Mouse (Mus musculus) adrenal gland, postnatal 36 days (tissue): ENCODE results near the gene Sema6d. TPM values are rescaled to one million over a fixed set of nuclear protein-coding genes. Genes with fewer than 3 reads are reported as not detected.

Source experiments
- DNase-seq, 2 experiments: peaks; one replicate each; pipeline ENCODE4 v3.0.0; 2021; ENCODE audit warnings: mixed read lengths in 1 of 2
- total RNA-seq, 2 experiments: library from RNA; stranded (reverse); gene quantifications; 2 replicates each; pipeline ENCODE4 v1.2.3; 2021

The Sema6d gene
- total RNA-seq, 2 experiments from 2014 or later: 7.7 to 11.3 TPM

DNA sequence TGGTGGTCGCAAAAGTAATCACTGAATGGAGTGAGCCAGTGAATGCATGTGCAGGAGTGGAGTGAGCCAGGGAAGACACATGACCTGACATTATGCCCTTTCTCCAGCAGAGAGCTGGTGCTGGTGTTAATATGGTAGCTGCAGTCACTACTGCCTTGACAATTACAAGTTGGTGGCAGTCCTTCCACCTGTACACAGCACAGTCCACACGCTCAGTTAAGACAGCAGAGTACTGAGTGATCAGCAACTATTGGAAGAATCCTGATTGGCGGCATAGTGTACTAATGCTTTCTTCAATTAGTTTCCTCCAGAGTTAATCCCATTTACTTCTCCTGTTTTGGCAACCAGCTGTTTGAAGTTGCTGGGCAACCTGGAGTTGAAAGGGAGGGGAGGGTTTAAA lies 81.9 kb downstream of the Sema6d start:
- DNase-seq: no peak

DNA sequence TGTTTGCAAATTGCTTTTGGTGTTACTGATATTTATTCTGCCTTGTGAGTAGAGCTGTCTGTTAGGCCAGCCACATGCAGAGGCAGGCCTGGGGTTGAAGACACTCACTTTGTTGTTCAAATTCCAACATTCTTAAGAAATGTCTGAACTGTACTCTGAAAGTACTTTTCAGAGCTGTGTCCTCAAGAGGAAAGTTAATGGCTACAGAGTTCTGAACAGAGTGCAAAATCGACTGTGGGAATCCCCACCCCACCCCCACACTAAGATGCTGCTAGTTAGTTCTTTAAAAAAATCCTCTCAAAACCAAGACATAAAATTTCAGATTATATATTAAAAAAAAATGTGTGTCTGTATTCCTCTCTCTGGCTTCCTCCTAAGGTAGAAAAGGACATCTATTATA lies 86.5 kb downstream of the Sema6d start:
- no peak for DNase-seq

DNA sequence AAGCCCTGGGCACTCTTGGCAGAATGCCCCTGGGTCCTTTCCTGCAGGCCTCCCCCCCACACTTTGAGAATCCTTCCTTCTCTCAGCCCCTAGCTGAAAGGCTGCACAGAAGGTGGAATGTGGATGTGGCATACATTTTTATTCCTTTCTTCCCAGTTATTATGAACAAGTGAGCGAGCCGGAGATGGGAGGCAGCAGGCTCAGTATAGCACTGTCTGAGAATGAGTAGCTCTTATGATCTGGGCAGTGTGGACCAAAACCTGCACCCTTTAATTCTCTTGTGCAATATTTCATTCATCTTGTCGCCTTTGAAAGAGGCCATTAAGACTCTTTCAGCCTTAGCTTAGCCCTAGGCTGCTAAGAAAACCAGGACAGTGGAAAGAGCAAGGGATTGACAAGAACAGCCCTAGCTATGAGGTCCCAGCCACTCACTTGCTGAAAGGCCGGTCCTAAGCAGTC lies 87.0 kb downstream of the Sema6d start:
- no peak for DNase-seq

DNA sequence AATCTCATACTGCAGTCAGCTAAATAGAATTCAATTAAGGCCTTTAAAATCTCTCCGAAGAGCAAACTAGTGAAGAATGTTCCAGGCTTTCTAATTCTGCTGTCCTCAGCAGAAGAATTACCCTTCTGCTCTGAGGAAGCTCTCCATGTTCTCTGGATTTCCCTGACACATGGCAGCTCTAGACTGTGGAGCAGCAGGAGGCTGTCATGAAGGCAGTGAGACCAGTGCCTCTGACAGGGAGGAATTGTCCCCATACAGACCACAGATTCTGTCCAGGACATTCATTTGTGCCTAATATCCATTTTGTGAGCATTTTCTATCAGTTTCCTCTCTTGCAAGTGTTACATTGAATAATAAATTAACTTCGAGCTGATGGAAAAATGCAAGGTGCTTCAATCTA lies 99.5 kb downstream of the Sema6d start:
- no peak for DNase-seq

DNA sequence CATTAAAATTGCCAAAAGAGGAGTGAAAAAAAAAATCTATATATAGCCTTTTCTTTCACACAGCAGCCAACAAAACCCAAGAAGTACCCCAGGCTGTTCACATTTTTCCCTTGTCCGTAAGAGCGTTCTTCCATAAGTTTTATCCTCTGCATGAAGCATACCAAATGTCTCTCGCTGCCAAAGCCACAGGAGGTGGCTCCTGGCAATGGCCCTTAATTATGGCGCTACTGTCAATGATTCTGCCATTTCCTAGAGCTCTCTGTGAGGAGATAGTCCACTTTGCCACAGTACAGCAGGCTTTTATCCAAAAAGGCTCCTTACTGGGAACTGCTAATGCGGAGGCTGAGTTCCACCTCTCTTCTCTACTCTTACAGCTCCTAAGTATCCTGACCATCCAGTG lies 104.3 kb downstream of the Sema6d start:
- no peak for DNase-seq

DNA sequence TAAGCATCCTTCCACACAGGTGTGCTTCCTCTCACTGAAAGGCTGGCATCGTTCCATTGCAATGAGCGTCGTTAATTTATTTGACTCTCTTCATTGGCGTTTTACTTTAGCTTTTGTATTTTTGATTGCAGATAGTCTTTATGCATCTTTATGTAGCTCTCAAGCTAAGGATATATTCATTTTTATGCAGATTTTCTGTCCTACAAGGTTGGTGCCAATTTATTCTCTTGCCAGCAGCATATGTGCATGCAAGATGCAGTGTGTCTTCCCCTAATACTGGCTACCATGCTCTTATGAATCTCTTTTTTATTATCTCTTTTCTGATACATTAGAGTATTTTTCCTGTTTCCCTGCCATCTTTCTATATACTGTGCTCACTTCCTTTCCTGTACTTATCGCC lies 111.7 kb downstream of the Sema6d start:
- no peak for DNase-seq

DNA sequence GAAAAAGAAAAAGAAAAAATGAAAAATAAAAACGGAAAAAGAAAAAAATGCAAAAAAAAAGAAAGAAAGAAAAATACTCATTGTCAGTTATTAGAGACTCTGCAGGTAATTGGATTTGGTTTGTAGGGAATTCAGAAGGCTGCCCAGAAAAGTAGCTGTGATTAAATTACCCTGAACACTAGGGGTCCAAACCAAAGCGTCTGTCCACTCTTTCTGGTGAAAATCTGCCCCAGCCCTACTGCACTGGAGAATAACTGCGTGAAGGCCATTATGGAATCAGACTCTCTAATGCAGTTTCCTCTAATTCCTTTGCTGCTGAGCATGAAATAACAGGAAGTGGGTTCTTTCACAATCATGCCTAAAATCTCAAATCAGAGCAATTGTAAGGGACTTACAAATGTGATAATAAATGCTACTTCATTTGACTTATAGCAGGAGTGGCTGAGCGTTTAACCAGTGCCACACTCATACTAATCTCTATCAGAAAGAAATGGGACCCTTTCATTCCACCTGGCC lies 112.8 kb downstream of the Sema6d start:
- DNase-seq: no peak

DNA sequence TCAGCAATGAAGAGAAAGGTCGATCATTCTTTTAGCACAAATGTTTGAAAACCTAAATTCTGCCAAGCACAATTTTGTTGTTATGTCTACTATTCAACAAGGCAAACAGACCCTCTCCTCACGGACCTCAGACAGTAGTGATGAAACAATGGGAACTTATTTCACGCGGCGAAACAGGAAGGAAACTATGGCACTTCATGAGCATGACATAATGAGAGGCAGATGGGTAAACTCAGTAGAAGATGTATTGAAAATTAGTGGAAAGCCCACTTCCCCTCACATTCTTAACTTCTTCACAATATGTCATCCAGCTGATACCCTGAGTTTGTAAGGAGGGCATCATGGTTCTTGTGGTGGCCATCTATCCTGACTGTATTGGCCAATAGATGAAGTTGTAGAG lies 116.0 kb downstream of the Sema6d start:
- no peak for DNase-seq

DNA sequence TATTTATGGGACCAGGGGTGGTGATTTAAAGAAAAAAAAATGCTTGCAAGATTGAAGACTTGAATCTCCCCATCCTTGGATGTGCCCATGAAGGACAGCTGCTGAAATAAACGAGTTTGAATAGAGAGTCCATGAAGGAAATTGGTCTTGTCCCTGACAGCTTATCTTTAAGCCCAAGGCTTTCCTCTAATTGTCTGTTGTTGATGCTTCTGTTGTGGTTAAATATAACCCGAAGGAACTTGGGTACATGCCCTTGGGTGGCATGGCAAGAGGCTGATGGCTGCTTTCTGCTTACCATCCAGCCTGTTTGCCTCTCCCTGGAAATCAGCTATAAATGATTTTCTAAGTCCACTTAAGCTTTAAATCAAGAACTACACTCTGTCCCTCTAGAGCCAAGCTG lies 118.5 kb downstream of the Sema6d start:
- DNase-seq: no peak

DNA sequence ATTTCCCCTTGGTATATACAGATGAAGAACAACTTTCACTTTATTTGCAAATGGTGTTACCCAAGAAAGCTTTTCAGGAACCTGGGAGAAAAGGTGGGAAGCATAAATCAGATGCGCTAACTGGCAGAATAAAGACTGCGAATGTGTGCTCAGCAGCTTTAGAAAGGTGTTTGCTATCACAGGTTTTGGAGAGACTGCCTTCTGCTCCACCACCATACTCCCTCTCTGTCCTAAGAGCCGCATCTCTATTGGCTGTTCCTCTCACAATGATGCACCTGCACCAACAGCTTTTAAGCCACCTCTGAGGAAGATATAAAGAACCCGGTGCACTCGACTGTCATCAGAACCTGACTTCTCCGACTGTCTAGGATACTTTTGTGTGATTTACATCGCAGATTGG lies 133.8 kb downstream of the Sema6d start:
- DNase-seq: no peak

DNA sequence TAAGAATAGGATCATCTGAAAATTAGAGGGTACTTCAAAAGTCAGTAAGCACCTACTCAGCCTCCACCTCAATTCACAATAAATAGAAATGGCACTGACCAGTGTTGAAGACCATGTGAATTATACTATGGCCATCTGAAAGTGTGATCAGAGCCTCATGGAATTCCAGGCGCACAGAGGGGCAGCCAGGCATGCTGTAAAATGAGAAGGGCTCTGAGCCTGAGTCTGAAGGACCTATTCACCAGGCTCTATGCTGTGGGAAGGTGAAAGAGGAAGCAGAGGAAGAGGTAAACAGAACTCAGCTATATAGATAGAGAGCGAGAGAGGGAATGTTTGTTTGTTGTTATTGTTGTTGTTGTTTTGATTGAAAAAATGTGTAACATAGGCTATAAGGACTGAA lies 134.6 kb downstream of the Sema6d start:
- no peak for DNase-seq

DNA sequence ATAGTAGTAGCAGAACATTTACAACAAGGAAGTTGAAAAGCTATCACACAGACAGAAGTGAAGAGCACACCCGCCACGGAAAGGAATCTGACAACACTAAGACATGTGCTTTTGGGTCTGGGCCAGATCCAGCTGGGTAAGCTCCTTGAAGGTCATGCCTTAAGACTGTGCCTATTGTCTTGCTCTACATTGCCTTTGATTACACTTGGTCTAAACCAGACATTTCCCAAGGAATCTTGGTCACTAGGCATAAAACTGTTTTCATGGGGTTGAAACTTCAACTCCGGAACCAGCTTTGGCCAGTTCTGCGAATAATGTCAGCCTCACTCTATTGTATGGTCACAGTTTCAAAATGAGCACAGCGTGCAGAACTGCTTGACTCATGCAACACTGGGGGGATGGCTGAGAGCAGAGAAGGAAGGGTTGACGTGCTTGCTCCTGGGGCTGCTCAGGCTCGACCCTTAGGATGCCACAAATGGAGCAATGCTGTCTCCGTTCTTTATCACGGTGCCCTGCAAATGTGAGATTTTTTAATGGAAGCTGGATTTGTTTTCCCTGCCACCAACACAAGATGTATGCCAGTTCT lies 145.0 kb downstream of the Sema6d start:
- no peak for DNase-seq

DNA sequence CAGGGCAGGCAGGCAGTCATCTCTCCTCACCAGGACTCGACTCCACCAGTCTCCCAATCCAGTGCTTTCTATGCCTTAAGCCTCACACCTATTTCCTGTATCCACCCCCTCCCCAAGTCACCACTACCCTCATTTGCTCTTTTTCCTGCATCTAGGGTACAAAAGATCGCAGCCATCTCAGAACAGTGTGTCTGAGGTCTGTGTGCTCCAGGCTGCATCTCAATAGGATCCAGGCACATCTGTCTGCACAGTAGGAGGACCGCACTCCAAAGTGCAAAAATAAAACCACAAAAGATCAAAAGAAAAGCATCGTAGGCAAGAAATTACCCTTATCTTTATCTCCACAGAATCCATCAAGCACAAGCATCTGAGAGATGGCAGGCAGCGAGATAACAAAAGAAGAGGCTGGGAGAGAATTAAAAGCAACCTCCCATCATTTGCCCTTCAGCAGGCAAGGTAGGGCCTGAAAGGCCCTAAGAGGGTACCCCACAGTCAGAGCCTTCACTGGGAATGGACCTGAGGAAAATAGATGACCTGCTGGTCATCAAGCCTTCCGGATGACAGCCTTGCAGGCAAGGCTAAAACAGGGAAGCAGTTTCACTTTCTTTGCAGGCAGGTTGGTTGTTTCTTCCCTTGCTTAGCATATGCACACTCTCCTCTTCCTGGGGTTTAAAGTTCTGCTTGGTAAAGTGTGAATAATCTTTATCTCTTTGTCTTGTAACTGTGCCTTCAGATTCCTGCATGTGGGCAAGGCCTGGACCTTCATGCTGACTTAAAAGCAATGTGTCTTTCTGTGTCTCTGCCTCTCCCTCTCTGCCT lies 145.7 kb downstream of the Sema6d start:
- DNase-seq: no peak

DNA sequence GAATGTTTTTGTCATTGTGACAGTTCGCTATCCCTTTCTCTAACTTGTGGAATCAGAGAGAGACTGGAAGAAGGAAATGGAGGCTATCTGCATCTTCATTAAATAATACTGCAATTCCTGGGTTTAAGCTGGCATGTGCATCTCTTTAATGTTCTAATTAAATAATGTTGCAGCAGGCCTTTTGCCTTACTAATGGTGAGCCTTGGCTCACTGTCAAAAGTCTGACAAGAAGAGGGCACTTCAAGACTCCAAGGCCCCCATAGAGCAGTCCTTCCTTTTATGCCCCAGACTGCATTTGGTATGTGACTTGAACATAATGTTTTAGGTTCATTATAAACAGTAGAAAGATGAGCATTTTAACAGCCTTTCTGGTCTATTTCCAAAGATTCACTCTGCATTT lies 147.1 kb downstream of the Sema6d start:
- DNase-seq: no peak

DNA sequence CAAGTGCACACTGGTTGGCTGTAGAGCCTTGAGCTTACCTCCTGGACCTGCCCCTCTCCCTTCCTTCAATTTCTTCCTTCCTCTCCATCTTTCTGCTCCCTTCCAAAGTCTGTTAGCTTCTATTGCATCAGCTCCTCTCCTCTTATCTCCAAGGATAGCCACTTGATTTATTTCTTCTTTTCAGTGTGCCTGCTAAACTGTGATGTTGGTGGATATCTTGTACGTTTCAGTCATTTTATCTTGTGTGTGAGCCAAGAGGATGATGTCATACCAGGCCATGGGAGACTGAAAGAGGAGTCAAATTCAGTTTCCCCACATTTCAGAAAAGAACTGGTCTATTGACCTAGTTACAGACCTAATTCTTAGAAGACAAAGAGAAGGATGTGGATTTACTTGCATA lies 153.8 kb downstream of the Sema6d start:
- peak in 1 of 2 experiments; percentile 31 for DNase-seq

DNA sequence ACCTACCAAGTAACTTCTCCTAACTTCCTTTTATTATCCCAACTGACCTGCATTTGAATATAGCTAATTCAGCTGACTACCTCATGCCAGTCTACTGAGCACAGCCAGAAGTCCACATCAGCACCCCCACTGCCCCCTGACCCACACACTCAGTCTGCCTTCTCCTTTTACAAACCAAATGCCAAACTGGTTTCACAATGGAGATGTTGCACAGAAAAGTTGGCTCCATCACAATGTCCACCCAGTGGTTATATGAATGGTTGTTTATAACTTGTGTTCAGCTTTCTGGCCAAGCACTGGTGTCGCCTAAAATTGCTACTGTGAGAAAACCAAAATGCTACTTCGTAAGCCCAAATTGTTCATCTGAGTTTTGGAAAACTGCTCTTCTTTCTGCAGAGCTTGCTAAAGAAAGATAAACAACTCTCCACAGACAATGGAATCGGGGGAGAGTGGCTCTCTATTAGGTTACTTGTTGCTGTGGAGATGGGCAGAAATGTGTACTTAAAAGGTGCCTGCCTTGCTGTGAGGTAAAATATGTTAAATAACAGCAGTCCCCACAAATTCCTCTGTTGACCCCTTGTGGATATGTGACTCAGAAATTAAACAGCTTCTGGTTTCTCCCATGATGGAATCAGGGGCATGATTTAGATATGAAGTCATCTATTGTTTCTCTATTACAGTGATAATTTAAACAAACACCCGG lies 154.9 kb downstream of the Sema6d start:
- peak; percentile 21 to 47 for DNase-seq

DNA sequence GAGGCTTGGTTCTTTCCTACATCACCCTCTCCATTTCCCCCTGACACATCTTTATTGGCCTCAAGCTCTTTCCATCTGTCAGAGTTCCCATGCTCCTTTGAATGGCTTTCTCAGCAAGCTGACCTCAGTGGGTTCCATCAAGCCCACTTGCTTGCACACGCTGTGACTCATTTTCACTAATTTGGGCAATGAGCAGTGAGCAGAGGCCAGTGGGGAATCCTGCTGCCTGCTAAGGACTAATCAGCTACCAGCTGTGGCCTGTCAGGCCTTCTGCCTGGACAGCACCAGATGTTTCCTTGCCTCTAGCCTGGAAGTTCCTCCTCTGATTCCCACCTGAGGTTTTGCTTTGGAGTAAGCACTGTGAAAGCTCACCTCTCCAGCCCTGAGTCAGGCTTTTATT lies 168.3 kb downstream of the Sema6d start:
- no peak for DNase-seq

DNA sequence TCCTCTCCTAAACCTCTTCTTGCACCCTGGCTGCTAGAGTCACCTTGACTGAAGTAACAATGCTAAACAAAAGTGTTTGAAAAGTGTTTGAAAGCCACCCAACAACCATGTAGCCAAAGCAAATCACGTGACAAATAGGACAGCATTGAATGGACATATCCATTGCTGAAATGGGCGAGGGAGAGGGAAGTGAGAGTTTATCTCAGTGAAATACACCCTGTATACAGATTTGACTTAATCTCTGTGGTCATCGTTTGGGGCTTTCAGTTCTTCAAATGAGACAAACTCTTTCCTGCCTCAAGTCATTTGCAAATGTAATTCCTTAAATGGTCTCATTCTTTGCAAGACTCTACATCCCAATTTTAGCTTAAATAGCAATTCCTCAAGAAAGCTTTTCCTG lies 174.5 kb downstream of the Sema6d start:
- DNase-seq: no peak

DNA sequence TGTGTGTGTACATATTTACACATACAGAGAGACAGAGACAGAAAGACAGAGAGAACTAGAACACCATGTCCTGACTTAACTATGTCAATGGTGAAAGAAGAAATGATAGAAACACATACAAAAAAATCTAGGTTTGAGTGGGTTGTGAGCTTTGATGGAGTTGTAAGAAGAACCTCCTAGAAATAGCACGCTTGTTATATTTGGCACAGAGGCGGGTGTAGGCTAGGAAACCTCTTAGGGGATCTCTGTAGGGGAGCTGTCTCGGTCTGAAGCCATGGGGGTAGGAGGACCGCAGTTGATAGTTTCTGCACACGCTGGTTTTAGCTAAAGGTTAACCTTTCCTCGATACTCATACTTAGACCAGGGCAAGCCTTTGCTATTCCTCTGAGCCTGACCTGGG lies 181.4 kb downstream of the Sema6d start:
- DNase-seq: no peak

DNA sequence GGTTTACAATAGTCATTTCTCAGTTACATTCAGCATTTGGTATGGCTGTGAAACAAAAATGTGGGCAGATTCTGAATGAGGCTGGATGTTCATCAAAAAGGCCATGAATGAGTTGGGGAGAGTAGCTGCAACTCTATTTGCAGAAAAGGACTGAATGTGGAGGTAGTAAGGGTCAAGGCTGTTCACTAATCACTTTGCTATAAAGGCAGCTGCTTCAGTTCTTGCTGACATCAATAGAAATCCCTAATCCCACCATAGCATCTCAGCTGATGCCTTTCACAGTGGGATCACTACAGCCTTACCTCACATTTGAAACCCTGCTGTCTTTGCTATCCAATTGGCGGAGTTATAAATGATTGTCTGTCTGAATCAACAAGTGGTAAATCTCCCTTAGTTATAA lies 187.7 kb downstream of the Sema6d start:
- DNase-seq: no peak

DNA sequence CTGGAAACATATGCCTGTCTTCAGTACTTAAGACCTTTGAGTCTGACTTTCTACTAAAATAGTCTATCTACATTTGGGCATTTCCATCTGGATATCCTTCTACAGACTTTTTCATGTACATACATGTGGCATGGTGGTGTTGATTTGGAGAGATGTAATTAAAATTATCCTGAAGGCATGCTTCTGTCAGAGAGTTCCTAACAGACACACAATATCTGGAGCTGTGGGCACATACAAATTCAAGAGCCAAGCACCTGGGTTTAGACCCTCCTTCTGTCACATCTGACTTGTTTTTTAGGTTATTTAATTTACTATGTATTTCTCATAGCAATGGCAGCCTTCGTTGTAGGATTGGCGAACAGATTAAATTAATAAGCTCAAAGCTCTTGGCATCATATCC lies 195.3 kb downstream of the Sema6d start:
- DNase-seq: no peak

DNA sequence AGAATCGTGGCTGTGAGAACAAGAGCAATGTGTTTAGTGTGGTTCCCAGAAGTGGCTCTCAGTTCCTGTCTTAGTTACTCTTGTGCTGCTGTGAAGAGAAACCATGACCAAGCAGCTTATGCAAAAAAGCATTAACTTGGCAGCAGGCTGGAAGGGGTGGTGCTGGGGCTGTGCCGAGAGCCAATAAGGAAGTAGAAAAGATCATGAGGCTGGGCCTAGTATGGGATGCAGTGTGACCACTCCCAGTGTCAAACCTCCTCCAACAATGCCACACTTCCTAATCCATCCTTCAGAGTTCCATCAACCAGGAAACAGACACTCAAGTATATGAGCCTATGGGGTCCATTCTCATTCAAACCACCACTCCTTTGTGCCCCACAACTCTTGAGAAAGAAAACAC lies 199.6 kb downstream of the Sema6d start:
- DNase-seq: no peak

DNA sequence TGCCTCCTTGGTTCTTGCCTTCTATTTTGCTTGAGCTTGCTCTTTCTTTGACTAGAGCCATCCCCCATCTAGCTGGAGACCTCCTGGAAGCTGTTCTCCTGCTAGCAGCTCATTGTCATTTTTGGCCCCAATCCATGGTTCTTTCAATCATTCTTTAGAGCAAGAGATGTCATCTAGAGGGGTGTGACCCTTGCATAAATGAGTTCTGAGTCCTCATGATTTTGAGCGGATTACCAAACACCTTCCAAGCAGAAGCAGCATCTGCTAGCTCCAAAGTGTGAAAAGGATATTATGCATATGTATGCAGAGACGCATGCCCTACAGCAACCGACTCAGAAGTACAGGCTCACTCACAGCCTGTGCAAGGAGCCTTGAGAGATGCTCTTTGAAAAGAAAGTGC lies 201.4 kb downstream of the Sema6d start:
- DNase-seq: no peak
